Mouse (Mus musculus) embryo, embryonic 9.5 days (tissue): ENCODE measurements around the gene Kyat1.
"Not testable (repeated sequence)": the region's sequence is repeated elsewhere in the genome, so short reads cannot be mapped to it uniquely, and the experiment has no call there.

ENCODE experiments used
- DNase-seq: peaks from one replicate; pipeline ENCODE4 v3.0.0-alpha.2; 2017; ENCODE audit errors: extremely low spot score

Gene Kyat1

GRCm38 (mm10) chr2:30173541-30174240, 32.0 kb downstream of the Kyat1 start:
- no peak for DNase-seq

GRCm38 (mm10) chr2:30171997-30172382, 33.7 kb downstream of the Kyat1 start:
- DNase-seq, result no peak

- peak; percentile 88 for DNase-seq
Observed at GRCm38 (mm10) chr2:30171371-30171996, 34.2 kb downstream of the Kyat1 start, which contains the start of gene Endog. TSS of gene Endog (plus strand) at chr2:30171493.

- DNase-seq, result no peak
Observed at GRCm38 (mm10) chr2:30166677-30167076, 39.0 kb downstream of the Kyat1 start.

GRCm38 (mm10) chr2:30164340-30164932, 41.2 kb downstream of the Kyat1 start:
- no peak for DNase-seq

- DNase-seq, result peak; percentile 45
Observed at GRCm38 (mm10) chr2:30161809-30162208, 43.8 kb downstream of the Kyat1 start.

- not testable (repeated sequence) for DNase-seq
Observed at GRCm38 (mm10) chr2:30159871-30160270, 45.8 kb downstream of the Kyat1 start.

GRCm38 (mm10) chr2:30152616-30153015, 53.0 kb downstream of the Kyat1 start:
- DNase-seq, result no peak

- no peak for DNase-seq
Observed at GRCm38 (mm10) chr2:30151840-30152239, 53.8 kb downstream of the Kyat1 start.

- no peak for DNase-seq
Observed at GRCm38 (mm10) chr2:30147466-30147865, 58.2 kb downstream of the Kyat1 start.

- no peak for DNase-seq
Observed at GRCm38 (mm10) chr2:30144436-30144835, 61.2 kb downstream of the Kyat1 start.

- not testable (repeated sequence) for DNase-seq
Observed at GRCm38 (mm10) chr2:30140021-30140420, 65.6 kb downstream of the Kyat1 start.

- no peak for DNase-seq
Observed at GRCm38 (mm10) chr2:30136458-30136857, 69.2 kb downstream of the Kyat1 start.
